Mouse (Mus musculus): ENCODE measurements at regions not wholly inside any gene's neighbourhood (a gene's known extent, or its start where the extent isn't known, plus 50 kb on each side); places are given as distances from the start of the nearest gene placed in this dataset.
A peak's percentile ranks its signal among the peaks of the same experiment; 100 is the strongest.

DNA sequence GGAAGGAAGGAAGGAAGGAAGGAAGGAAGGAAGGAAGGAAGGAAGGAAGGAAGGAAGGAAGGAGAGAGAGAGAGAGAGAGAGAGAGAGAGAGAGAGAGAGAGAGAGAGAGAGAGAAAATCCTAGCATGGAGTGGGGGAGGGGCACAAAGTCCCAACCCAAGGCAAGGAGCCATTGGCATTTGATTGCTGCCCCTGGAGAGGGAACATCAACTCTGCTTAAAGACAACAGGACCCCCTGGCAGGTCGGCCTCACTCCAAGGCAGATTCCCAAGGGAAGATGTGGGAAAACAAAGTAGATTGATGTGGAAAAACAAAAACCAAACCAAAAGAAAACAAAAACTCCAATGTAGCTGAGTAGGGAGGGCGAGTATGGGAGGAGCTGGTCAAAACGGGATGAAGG is 49.9 kb upstream of the Fzd10 start:
- DNase-seq (ENCODE audit: low spot score) = no peak

DNA sequence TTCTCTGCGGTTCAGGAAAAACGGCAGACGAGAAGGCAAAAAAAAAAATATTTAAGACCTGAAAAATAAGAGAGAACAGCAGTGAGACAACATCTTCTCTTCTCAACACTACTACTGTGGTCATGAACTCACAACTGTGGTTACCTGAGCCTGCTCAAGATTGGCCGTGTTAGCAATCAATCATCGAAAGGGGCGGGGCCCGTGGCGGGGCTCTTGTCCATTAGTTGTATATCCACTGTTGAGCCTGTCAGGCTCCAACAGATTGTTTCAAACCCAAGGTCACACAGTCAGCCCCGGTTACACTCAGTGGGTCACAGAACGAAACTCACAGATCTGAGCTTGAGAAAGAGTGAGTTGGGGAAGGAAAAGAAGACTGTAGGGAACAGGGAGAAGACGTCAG is 50.8 kb upstream of the Fzd10 start:
- no peak for DNase-seq (ENCODE audit: low spot score)

DNA sequence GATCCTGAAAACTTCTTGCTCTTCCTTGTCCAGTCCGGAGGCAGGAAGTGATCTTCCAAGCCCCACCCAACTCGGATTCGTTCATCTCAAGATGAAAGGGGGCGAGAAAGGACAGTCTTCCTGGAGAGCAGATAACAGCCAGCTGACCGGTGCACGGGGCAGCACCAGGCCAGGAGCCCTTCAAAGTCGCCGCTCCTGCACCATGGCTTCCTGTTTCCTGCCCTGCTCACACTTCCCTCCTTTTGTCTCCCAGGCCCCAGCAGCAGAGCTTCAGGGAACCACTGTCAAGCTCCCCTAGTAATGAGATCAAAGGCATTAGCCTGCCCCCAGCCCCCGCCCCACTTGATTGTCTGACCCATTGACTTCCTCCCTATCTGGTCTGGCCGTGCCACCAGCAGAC is 58.6 kb upstream of the Fzd10 start:
- no peak for DNase-seq (ENCODE audit: low spot score)

DNA sequence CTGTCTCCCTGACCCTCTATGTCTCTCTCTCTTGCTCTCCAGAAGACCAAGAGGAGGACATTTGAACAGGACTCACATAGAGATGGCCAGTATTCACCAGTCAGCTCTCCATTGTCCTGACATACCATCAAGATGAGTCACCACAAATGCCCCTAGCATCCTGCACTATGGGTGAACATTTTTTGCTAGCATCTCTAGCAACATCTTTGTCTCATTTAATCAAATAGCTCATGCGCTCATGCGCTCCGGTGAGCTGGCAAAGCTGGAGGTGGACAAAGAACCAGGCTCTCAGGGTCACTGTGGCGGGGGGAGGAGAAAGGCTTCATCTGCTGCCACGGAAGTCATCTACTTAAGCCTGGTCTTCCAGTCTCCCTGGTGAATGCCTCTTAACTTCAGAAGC is 62.0 kb upstream of the Fzd10 start:
- no peak for DNase-seq (ENCODE audit: low spot score)

DNA sequence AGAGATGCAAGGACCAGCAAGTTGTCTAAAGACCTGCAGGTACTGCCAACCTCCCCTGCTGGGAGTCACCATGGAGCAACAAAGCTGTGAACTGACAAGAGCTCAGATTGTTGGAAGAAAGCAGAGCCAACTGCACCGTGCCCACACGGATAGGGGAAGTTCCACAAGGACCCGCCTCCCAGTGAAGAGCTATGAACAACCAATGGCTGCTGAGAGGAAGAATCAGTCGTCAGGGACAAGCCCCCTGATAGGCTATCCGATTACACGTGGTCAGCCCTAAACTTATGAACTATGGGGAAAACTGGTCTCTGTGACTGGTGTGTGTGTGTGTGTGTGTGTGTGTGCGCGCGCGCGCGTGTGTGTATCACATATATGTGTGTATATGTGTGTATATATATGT is 63.4 kb upstream of the Fzd10 start:
- no peak for DNase-seq (ENCODE audit: low spot score)

DNA sequence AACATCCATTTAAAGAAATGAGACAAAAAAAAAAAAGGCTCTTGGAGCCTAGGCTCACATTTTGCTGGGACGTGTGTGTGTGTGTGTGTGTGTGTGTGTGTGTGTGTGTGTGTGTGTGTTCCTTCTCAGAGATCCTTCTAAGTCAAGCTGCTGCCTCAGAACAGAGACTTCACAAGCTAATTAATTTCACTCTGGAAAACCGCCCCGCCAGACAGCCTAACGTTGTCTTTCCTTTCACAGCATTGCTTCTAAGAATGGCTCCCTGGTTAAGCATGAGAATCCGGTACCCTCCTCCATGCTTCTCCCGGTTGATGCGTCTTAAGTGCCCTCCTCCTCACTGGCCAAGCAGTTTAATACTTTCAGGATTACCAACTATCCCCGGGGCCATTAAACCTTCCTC is 64.3 kb upstream of the Fzd10 start:
- no peak for DNase-seq (ENCODE audit: low spot score)

DNA sequence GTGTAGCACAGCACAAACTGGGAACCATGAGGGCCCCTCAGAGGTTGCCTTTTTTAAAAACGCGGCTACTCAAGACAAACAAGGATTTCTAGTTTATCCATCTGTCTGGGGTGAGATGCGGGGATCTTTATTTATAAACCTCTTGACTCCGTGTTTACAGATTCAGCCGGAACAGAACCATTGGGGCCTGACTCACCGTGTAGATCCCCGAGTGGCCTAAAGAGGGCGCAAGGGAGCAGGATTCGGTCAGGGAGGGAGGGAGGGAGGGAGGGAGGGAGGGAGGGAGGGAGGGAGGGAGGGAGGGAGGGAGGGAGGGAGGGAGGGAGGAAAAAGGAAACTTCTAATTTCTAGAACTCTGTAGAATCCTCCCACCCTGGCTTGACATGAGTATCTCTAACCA is 73.4 kb upstream of the Fzd10 start:
- DNase-seq (ENCODE audit: low spot score) = no peak

DNA sequence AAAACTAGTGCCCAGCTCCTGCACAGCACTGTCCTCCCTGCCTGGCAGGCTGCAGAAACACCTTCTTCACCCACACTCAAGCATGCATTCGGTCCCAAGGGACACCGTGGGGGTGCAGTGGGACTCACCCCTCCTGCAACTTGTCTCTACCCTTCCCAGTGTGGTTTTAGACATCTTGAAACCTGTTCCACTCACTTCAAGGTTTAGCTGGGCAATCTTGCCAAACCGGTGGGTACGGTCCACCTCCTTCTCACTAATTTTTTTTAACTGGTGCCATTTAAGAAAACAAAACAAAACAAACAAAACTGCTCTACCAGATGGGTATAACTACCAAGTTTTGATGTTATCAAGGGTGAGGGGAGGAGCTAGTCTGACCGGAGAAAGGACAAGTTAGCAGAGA is 74.2 kb upstream of the Fzd10 start:
- DNase-seq (ENCODE audit: low spot score) = no peak

DNA sequence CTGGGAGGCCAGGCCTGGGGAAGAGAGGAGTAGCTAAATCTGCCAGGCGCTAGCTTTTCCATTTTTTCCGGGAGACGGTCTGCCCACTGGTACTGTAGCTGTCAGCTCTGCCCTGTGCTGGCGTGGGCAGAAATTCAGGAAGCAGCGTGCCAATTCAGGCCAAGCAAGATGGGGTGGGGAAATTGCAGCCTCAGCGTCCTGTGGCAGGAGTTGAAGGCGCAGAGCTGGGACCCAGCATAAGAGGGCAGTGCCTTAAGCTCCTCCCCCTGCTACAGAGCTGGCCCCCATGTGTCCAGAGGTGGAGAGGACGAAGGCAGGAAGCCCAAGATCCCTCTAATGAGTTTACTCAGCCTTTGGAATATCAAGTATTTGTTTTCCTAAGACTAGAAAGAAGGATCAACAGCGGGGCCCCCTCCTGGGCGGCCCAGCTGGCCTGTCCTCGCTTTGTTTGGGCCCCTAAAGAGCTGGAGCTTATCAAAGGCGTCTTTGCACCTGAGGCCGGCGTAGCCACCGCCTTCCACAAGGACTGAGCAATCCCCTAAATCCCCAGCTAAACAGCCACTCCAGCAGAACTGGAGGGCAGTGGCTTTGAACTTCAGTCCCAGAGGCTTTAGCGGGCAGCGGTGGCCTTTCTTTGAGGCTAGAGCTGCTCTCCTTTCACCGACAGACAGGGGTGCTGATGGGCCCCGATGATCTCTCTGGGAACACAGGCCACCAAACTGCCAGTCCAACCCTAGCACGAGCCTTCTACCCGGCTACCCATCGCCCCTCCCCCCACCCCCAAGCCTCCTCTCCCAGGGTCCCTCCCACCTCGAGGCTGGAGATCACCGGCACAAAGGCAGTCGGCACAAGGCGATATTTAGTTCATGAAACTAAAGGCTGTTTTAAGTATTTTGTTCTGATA is 76.0 kb upstream of the Fzd10 start:
- no peak for DNase-seq (ENCODE audit: low spot score)

DNA sequence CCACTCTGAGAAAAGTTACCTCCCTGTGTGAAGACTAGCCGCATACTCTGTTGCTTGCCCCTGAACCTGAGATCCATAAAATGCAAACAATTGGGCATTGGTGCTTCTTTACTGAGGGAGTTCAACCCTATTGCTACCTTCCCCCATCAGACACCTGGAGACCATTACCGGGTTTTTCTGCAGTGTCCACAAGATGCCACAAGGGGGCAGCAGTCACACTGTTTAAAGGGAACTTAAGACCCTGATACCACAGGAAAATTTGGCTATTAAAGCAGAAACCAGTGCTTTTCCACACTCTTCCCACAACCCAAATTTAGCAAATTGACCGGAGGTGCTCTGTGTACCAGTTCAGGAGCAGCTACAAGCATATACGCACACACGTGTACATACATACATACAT is 78.0 kb upstream of the Fzd10 start:
- DNase-seq (ENCODE audit: low spot score) = no peak

DNA sequence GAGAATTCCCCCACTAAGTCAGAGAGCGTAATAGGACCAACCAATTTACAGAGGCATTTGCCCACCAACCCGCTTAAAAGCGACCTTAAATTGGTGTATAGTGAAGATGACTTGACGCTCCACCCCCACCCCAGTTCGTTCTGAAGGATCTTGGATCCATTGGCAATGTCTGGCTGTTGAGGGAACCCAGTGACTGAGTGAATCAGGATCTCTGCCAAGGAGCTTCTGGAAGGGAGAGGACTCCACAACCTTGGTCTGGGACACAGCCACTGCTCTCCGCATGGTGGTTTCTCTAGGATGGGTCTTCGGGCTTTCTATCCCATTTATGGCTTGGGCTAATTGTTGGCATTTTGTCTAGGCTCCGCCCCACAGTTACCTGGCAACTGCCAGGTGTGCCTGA is 83.3 kb upstream of the Fzd10 start:
- no peak for DNase-seq (ENCODE audit: low spot score)

DNA sequence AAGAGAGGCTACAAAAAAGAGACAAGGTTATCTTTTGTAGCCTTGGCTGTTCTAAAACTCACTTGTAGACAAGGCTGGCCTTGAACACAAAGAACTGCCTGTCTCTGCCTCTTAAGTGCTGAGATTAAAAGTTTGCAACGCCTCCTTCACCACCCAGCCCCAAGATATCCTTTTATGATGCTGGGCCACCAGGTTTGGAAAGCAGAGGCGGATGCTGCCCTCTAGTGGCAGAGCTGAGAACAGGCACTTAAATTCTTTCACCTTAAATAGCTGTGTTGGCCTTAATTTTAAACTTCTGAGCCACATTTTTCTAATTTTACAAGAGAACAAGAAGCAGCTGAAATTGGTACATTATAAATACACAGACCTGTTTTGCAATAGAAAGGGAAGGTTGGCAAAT is 82.5 kb upstream of the Tmem132d start:
- no peak for DNase-seq (ENCODE audit: low spot score)

DNA sequence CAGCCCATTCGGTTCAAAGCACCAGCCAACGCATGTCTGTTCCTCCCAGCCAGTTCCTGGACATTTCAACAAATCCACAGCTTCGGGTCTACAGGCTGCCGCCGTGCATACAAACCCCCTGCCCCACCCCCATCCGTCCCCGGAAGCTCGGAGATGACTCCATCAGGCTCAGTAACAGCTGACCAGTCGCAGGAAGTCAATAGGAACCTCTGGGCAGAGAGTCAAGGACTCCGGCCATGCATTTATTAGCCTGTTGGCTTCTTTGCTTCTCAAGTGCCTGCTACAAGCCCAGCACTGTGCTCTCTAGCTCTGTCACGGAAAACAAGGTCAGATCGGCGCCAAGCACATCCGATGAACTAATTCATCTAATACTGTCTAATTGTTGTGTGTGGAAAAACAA is 80.4 kb upstream of the Tmem132d start:
- no peak for DNase-seq (ENCODE audit: low spot score)

DNA sequence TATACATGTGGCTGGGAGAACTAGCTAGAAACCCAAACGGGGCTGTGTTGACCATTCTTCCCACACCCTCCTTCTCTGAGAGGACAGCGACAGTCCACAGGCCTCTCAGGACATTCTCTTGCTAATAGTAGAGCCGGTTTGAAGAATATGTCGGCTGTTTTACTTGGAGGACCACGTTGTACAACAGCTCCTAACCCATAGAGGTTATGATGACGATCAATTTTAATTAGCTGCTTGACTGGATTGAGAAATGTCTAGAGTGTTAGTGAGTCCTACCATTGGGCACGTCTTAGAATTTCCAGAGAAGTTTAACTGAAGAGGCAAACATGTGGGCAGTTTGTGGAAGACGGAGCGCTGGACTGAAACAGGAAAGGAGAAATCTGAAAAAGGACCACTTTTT is 79.7 kb upstream of the Tmem132d start:
- no peak for DNase-seq (ENCODE audit: low spot score)

DNA sequence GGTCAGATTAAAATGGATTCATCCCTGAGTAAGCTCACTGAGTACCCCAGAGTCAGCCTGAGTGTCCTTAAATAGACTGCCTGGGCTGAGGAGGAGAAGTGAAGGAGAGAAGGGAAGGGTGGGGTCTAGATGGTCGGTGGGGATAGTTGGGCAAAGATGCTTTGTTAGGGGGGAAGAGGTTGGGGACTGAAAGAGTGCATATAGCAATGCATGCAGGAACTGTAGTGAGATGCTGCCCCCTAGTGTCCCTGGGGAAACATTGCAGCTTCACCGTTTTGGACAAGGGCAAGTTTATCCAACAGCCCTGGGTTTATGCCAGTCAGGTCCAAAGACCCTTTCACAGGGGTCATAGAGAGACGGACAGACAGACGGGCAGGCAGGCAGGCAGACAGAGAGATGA is 71.6 kb upstream of the Tmem132d start:
- peak; percentile 6 for DNase-seq (ENCODE audit: low spot score)

DNA sequence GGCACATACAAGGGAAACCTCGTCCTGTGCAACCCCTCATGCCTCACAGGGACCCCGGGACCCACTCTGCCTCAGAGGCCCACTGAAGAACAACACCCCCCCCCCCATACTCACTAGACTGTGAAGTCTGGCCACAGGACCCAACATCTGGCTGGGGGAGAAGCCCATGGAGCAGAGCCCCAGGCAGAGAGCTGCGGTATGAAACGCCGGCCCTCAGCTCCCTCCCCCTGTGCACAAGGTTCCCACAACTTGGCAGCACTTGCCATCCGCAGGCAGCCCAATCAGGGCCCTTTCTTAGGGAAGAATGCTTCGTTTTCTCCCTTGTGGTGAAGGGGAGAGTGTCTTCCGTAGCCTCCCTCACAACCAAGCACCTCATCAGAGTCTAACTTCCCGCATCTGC is 66.6 kb upstream of the Tmem132d start:
- no peak for DNase-seq (ENCODE audit: low spot score)

DNA sequence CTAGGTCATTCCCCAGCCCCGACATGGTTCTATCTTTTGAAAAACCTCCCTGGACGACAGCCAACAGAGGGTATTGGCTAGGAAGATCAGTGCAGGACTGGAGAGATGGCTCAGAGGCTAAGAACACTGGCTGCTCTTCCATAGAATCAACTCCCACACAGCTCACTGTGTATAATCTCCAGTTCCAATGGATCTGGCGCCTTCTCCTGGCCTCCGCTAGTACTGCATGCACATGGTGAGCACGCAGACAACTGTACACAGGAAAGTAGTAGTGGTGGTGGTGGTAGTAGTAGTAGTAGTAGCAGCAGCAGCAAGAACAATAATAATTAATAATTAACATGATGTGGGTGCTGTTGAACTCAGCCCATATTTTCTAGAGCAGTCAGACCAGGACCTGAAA is 66.2 kb upstream of the Tmem132d start:
- no peak for DNase-seq (ENCODE audit: low spot score)

DNA sequence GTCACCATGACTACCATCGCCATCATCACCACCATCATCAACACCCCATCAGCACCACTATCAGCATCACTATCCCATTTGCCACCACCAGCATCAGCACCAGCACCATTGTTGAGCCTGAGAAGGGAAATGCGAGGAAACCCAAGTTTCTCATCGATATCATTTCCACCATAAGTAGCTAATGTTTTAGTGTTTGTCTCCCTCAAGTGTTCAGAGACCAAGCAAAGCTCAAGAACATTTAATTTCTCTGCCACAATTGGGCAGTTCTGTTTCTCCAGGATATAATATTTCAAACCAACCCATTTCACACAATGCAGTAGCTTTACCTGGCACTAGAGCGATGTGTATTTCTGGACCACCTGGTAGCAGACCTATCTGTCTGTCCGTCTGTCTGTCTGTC is 59.7 kb upstream of the Tmem132d start:
- no peak for DNase-seq (ENCODE audit: low spot score)

DNA sequence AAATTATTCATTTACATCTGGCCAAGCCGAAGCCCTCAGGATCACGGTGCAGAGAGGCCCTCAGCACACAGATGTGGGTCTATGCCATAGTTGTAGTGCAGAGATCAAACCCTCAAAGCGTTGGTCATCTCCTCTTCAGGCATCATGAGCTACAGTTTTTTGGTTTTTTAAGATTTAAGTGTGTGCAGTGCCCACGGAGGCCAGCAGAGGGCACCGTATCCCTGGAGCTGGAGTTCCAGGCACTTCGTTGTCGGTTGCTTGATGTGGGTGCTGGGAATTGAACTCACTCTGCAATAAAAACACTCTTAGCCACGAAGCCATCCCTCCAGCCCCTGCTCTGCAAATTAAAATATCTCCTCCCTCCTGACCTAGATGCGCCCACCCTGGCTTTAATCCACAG is 58.3 kb upstream of the Tmem132d start:
- DNase-seq (ENCODE audit: low spot score) = no peak

DNA sequence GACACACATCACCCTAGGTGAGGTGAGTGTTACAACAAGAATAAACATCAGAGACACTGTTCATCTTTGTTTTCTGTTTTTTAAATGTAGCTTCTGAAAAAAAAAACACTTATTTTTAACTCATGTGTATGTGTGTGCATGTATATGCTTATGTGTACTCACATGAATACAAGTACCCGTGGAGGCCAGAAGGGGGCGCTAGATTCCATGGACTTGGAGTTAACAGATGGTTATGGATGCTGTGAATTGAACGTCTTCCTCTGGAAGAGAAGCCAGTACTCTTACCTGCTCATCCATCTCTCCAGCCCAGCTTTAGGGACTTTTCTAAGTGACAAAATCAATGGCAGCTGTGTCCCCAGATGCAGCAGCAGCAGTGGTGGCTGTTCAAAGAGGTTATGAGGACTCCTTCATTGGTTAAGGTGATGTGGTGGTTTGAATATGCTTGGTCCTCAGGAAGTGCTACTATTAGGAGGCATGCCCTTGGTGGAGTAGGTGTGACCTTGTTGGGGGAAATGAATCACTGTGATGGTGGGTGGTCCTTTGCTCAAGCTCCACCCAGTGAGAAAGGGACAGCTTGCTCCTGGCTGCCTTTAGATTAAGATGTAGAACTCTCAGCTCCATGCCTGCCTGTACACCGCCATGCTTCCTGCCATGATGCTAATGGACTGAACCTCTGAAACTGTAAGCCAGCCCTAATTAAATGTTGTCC is 56.1 kb upstream of the Tmem132d start:
- no peak for DNase-seq (ENCODE audit: low spot score)

DNA sequence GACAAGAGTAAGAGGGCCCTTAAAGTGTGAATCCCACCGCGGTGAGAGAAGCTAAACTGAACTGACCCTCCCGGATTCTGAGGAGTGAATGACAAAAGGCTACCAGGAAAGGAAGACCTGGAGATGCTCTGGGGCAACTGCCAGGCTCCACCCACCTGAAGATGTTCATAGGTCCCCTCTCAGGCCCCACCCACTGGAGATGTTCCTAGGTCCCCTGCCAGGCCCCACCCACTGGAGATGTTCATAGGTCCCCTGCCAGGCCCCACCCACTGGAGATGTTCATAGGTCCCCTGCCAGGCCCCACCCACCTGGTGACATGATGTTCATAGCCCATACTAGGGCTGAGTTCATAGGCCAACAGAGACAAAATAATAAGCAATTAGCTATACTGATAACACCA is 54.5 kb upstream of the Tmem132d start:
- DNase-seq (ENCODE audit: low spot score) = no peak

DNA sequence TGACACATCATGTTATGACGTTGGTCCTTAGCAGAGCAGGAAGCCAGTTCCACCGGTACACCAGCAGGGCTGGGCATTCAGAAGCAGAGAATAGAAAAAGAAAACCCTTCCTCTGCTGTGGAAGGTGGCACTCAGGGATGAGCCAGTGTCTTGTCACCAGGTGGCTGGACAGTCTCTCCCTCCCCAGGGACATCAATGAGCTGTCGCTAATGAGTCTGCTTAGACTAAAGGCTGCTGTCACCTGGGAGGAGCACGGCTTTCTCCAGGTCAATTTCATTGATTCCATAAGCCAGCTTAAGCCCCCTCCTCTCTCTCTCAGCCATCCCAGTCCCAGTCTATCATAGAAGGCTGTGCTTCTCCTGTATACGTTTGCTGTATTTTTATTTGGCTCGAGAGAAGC is 51.2 kb upstream of the Tmem132d start:
- DNase-seq (ENCODE audit: low spot score) = no peak

DNA sequence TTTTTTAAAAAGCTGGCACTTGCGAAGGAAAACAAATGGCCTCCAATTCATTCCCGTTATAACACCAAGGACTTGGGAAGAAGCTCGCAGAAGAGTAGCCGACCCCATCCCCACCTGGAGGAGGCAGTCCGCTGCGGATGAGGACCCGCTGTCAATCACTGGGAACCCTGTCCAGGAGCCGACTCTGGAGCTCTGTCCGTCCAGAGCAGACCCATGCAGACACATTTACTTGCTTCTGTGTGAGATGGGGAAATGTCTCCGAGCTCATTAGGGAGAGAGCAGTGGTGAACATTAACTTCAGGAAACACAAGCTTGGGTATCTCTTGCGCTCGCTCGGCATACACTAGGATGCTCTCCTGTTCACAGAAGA is 50.5 kb upstream of the Tmem132d start:
- no peak for DNase-seq (ENCODE audit: low spot score)
